Mouse (Mus musculus): Measurements from ENCODE around the gene Aqp9. TPM values are rescaled to one million over a fixed set of nuclear protein-coding genes. Genes with fewer than 3 reads are reported as not detected.

Aqp9 gene
- polyA plus RNA-seq, 1 experiment from 2014 or later, result 0.31 TPM

- H3K27me3 ChIP-seq (ENCODE audit: control insufficient read depth, insufficient read depth, low read length), result no peaks in the 10 kb centered on the region
- no peak overlapping the region for H3K4me2 ChIP-seq (replicated peaks)
- H3K9me3 ChIP-seq (ENCODE audit: control insufficient read depth, low read length), result no peaks in the 10 kb centered on the region
- no peak overlapping the region for H3K4me3 ChIP-seq (replicated peaks; ENCODE audit: low read length)
- no peak overlapping the region for H3K9ac ChIP-seq
- WGBS, result 76% methylated on average over 12 of the region's 12 CpGs
- no peak for DNase-seq (ENCODE audit: low spot score)
- no peaks in the 10 kb centered on the region for H3K36me3 ChIP-seq (replicated peaks; ENCODE audit: control insufficient read depth, insufficient read depth)
- H3K27ac ChIP-seq, result no peak overlapping the region
- ATAC-seq (ENCODE audit: low FRiP score), result no peak
- H3K4me1 ChIP-seq (replicated peaks; ENCODE audit: control insufficient read depth, insufficient read depth, low read length), result 0 out of 2 replicates have a peak, but pooled peaks cover 2% of the 10 kb centered on the region
Observed at GRCm38 (mm10) chr9:71162858-71163740, 5.4 kb downstream of the Aqp9 start.

GRCm38 (mm10) chr9:71162131-71162857, 6.2 kb downstream of the Aqp9 start:
- 93% methylated on average over 8 of the region's 8 CpGs for WGBS
- H3K4me3 ChIP-seq (replicated peaks; ENCODE audit: low read length), result no peak overlapping the region
- DNase-seq (ENCODE audit: low spot score), result no peak
- H3K4me1 ChIP-seq (replicated peaks; ENCODE audit: control insufficient read depth, insufficient read depth, low read length), result no peaks in the 10 kb centered on the region
- no peaks in the 10 kb centered on the region for H3K9me3 ChIP-seq (ENCODE audit: control insufficient read depth, low read length)
- H3K9ac ChIP-seq, result no peak overlapping the region
- ATAC-seq (ENCODE audit: low FRiP score), result no peak
- H3K36me3 ChIP-seq (replicated peaks; ENCODE audit: control insufficient read depth, insufficient read depth), result no peaks in the 10 kb centered on the region
- no peak overlapping the region for H3K27ac ChIP-seq
- no peaks in the 10 kb centered on the region for H3K27me3 ChIP-seq (ENCODE audit: control insufficient read depth, insufficient read depth, low read length)
- no peak overlapping the region for H3K4me2 ChIP-seq (replicated peaks)

GRCm38 (mm10) chr9:71160849-71161711, 7.4 kb downstream of the Aqp9 start:
- no peaks in the 10 kb centered on the region for H3K9me3 ChIP-seq (ENCODE audit: control insufficient read depth, low read length)
- 89% methylated on average over 13 of the region's 13 CpGs for WGBS
- H3K9ac ChIP-seq, result no peak overlapping the region
- H3K4me2 ChIP-seq (replicated peaks), result no peak overlapping the region
- H3K4me1 ChIP-seq (replicated peaks; ENCODE audit: control insufficient read depth, insufficient read depth, low read length), result no peaks in the 10 kb centered on the region
- H3K27me3 ChIP-seq (ENCODE audit: control insufficient read depth, insufficient read depth, low read length), result no peaks in the 10 kb centered on the region
- H3K4me3 ChIP-seq (replicated peaks; ENCODE audit: low read length), result no peak overlapping the region
- ATAC-seq (ENCODE audit: low FRiP score), result no peak
- no peak overlapping the region for H3K27ac ChIP-seq
- no peak for DNase-seq (ENCODE audit: low spot score)
- no peaks in the 10 kb centered on the region for H3K36me3 ChIP-seq (replicated peaks; ENCODE audit: control insufficient read depth, insufficient read depth)

GRCm38 (mm10) chr9:71159686-71160085, 8.8 kb downstream of the Aqp9 start:
- Histone ChIP-seq H3K36me3 (replicated peaks; ENCODE audit: control insufficient read depth, insufficient read depth) (no peaks in the 10 kb centered on the region), H3K4me2 (replicated peaks) (no peak overlapping the region), H3K4me3 (replicated peaks; ENCODE audit: low read length) (no peak overlapping the region), H3K4me1 (replicated peaks; ENCODE audit: control insufficient read depth, insufficient read depth, low read length) (no peaks in the 10 kb centered on the region), H3K27ac (no peak overlapping the region), H3K27me3 (ENCODE audit: control insufficient read depth, insufficient read depth, low read length) (no peaks in the 10 kb centered on the region), H3K9ac (no peak overlapping the region), H3K9me3 (ENCODE audit: control insufficient read depth, low read length) (no peaks in the 10 kb centered on the region)
- WGBS, result 92% methylated on average over 5 of the region's 5 CpGs
- no peak for ATAC-seq (ENCODE audit: low FRiP score)
- DNase-seq (ENCODE audit: low spot score), result no peak

GRCm38 (mm10) chr9:71159060-71159626, 9.3 kb downstream of the Aqp9 start:
- Histone ChIP-seq H3K27ac (no peak overlapping the region), H3K9me3 (ENCODE audit: control insufficient read depth, low read length) (no peaks in the 10 kb centered on the region), H3K36me3 (replicated peaks; ENCODE audit: control insufficient read depth, insufficient read depth) (no peaks in the 10 kb centered on the region), H3K9ac (no peak overlapping the region), H3K27me3 (ENCODE audit: control insufficient read depth, insufficient read depth, low read length) (no peaks in the 10 kb centered on the region), H3K4me3 (replicated peaks; ENCODE audit: low read length) (no peak overlapping the region), H3K4me2 (replicated peaks) (no peak overlapping the region), H3K4me1 (replicated peaks; ENCODE audit: control insufficient read depth, insufficient read depth, low read length) (no peaks in the 10 kb centered on the region)
- DNase-seq (ENCODE audit: low spot score) (no peak), ATAC-seq (ENCODE audit: low FRiP score) (no peak)
- 90% methylated on average over 7 of the region's 7 CpGs for WGBS

- WGBS, result 95% methylated on average over 15 of the region's 15 CpGs
- no peak overlapping the region for H3K27ac ChIP-seq
- no peak for ATAC-seq (ENCODE audit: low FRiP score)
Observed at GRCm38 (mm10) chr9:71157921-71158646, 10.4 kb downstream of the Aqp9 start.

GRCm38 (mm10) chr9:71156447-71157035, 11.9 kb downstream of the Aqp9 start:
- no peak for DNase-seq (ENCODE audit: low spot score)
- H3K27ac ChIP-seq, result no peak overlapping the region
- H3K9ac ChIP-seq, result no peak overlapping the region
- 83% methylated on average over 9 of the region's 9 CpGs for WGBS
- no peaks in the 10 kb centered on the region for H3K27me3 ChIP-seq (ENCODE audit: control insufficient read depth, insufficient read depth, low read length)
- H3K4me1 ChIP-seq (replicated peaks; ENCODE audit: control insufficient read depth, insufficient read depth, low read length), result no peaks in the 10 kb centered on the region
- no peak overlapping the region for H3K4me3 ChIP-seq (replicated peaks; ENCODE audit: low read length)
- no peaks in the 10 kb centered on the region for H3K36me3 ChIP-seq (replicated peaks; ENCODE audit: control insufficient read depth, insufficient read depth)
- H3K9me3 ChIP-seq (ENCODE audit: control insufficient read depth, low read length), result no peaks in the 10 kb centered on the region
- H3K4me2 ChIP-seq (replicated peaks), result no peak overlapping the region
- no peak for ATAC-seq (ENCODE audit: low FRiP score)

More at GRCm38 (mm10) chr9:71157921-71158646, 10.4 kb downstream of the Aqp9 start:
- H3K27me3 ChIP-seq (ENCODE audit: control insufficient read depth, insufficient read depth, low read length), result no peaks in the 10 kb centered on the region
- H3K9ac ChIP-seq, result no peak overlapping the region
- no peak for DNase-seq (ENCODE audit: low spot score)
- H3K36me3 ChIP-seq (replicated peaks; ENCODE audit: control insufficient read depth, insufficient read depth), result no peaks in the 10 kb centered on the region
- H3K4me3 ChIP-seq (replicated peaks; ENCODE audit: low read length), result no peak overlapping the region
- no peak overlapping the region for H3K4me2 ChIP-seq (replicated peaks)
- H3K4me1 ChIP-seq (replicated peaks; ENCODE audit: control insufficient read depth, insufficient read depth, low read length), result no peaks in the 10 kb centered on the region
- H3K9me3 ChIP-seq (ENCODE audit: control insufficient read depth, low read length), result no peaks in the 10 kb centered on the region

GRCm38 (mm10) chr9:71155399-71156005, 13.0 kb downstream of the Aqp9 start:
- Histone ChIP-seq H3K9me3 (ENCODE audit: control insufficient read depth, low read length) (no peaks in the 10 kb centered on the region), H3K27me3 (ENCODE audit: control insufficient read depth, insufficient read depth, low read length) (no peaks in the 10 kb centered on the region), H3K4me1 (replicated peaks; ENCODE audit: control insufficient read depth, insufficient read depth, low read length) (no peaks in the 10 kb centered on the region), H3K4me3 (replicated peaks; ENCODE audit: low read length) (no peak overlapping the region), H3K27ac (no peak overlapping the region), H3K36me3 (replicated peaks; ENCODE audit: control insufficient read depth, insufficient read depth) (no peaks in the 10 kb centered on the region), H3K4me2 (replicated peaks) (no peak overlapping the region), H3K9ac (no peak overlapping the region)
- no peak for DNase-seq (ENCODE audit: low spot score)
- 82% methylated on average over 7 of the region's 7 CpGs for whole genome bisulfite sequencing
- ATAC-seq (ENCODE audit: low FRiP score), result no peak

Data from hindbrain, embryonic 14.5 days (tissue).